Mouse (Mus musculus) spleen, adult 12 weeks (tissue): ENCODE data around the gene Rpgrip1.

Source experiments
- DNase-seq: peaks from one replicate; pipeline ENCODE4 v3.0.0; 2022; ENCODE audit warnings: low spot score

Rpgrip1 gene

DNA sequence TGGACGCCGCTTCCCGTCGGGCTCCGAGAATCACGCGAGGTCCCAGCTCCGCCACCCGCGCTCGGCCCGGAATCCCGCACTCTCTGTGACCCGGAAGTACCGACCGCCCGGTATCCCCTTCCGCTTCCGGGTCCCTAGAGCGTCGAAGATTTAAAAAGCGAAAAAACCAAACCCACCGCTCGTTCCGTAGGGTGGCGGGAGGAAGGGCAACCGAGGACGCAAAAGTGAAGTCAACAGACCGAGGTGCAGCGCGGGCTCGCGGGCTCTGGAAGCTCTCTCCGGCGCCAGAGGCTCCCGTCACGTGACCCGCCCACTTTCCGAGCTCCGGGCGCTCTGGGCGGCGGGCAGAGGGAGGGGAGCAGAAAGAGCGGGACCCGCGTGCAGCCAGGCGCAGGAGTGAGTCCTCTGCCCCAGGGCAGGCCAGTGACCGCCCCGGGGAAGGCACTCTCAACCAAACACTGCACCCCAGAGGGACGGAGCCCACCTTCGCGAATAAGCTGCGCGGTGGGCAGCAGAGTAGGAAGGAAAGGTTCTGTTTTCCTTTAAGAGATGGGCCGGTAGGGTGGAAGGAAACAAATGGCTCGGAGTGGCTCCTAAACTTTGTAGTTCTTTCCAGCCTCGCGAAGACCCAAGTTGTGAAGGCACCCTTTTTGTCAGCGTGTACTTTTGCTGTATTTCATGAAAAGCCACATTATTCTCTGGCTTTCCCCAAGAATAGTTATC lies 86.8 kb downstream of the Rpgrip1 start, which contains the start of gene Supt16:
TSS of gene Supt16 (minus strand) at position 261 of the 723 bp plus-strand sequence.
- peak; percentile 75 for DNase-seq

GRCm38 (mm10) chr14:52198141-52198540 lies 87.6 kb downstream of the Rpgrip1 start:
- no peak for DNase-seq

GRCm38 (mm10) chr14:52199412-52199811 lies 88.9 kb downstream of the Rpgrip1 start:
- no peak for DNase-seq
